Mouse (Mus musculus) heart, postnatal 0 days (tissue): ENCODE measurements around the gene Csrnp3. TPM values are rescaled to one million over a fixed set of nuclear protein-coding genes. Genes with fewer than 3 reads are reported as not detected.

ENCODE experiments used
- ATAC-seq: fragments of 200-750 bp; cut with Nextera tagmentation; 2 replicates; pipeline ENCODE4 v1.8.0; 2017; ENCODE audit warnings: low read depth, moderate number of reproducible peaks, moderate library complexity; ENCODE audit not compliant: insufficient read depth
- DNase-seq: peaks from one replicate; pipeline ENCODE4 v3.0.0-alpha.2; 2016; ENCODE audit warnings: low spot score
- H3K27ac ChIP-seq: fragments of 300-500 bp; sonication (generic); 2 replicates; pipeline ENCODE4 v1.5.1; 2014; ENCODE audit warnings: low read depth, mild to moderate bottlenecking
- H3K27me3 ChIP-seq: fragments of 300-500 bp; sonication (generic); 2 replicates; pipeline ENCODE4 v1.6.1; 2014; ENCODE audit warnings: low read length, mixed read lengths; ENCODE audit not compliant: control insufficient read depth, insufficient read depth
- H3K36me3 ChIP-seq: fragments of 300-500 bp; sonication (generic); replicated peaks from 2 replicates; pipeline ENCODE4 v1.6.1; 2014; ENCODE audit warnings: low read length, mixed read lengths; ENCODE audit not compliant: control insufficient read depth, insufficient read depth
- H3K4me1 ChIP-seq: fragments of 300-500 bp; sonication (generic); 2 replicates; pipeline ENCODE4 v1.6.1; 2014; ENCODE audit warnings: antibody characterized with exemption; ENCODE audit not compliant: control insufficient read depth, insufficient read depth
- H3K4me2 ChIP-seq: fragments of 300-500 bp; sonication (generic); 2 replicates; pipeline ENCODE4 v1.6.1; 2014; ENCODE audit warnings: low read depth, mild to moderate bottlenecking, low read length, moderate library complexity
- H3K4me3 ChIP-seq: fragments of 300-500 bp; sonication (generic); 2 replicates; pipeline ENCODE4 v1.5.1; 2014; ENCODE audit warnings: low read depth, low read length
- H3K9ac ChIP-seq: fragments of 300-500 bp; sonication (generic); replicated peaks from 2 replicates; pipeline ENCODE4 v1.6.1; 2014; ENCODE audit warnings: low read depth, low read length, mixed read lengths
- H3K9me3 ChIP-seq: fragments of 300-500 bp; sonication (generic); replicated peaks from 2 replicates; pipeline ENCODE4 v1.6.1; 2016; ENCODE audit warnings: low read length; ENCODE audit not compliant: control insufficient read depth
- CTCF ChIP-seq: IDR thresholded peaks from 2 replicates; pipeline ENCODE4 v1.5.1; 2016; ENCODE audit warnings: antibody characterized with exemption, control low read depth, low read depth
- EP300 ChIP-seq: IDR thresholded peaks from 2 replicates; pipeline ENCODE4 v1.6.1; 2016; ENCODE audit warnings: antibody characterized with exemption, low read depth
- WGBS: fragments of 180-500 bp; shearing (Covaris S2); extraction: QIAGEN DNeasy Blood & Tissue Kit; methylation state at CpG from one replicate; pipeline ENCODE4 v1.1.7; 2014; 5-methylcytosine and 5-hydroxymethylcytosine counted together
- polyA plus RNA-seq: library from polyadenylated mRNA; unstranded; fragments of >200 nt; fragmentation: Nextera tagmentation; extraction: Ambion mirVana; gene quantifications from 2 replicates; pipeline ENCODE4 v1.2.1, GENCODE M21; 2015
- total RNA-seq: library from RNA; depleted of rRNA; stranded (reverse); fragments of >200 nt; gene quantifications from 2 replicates; pipeline ENCODE4 v1.2.3, GENCODE M21; 2014; ENCODE audit warnings: low replicate concordance

Gene Csrnp3
- total and polyA plus RNA-seq, 2 experiments from 2014 or later = under 0.01 to 0.18 TPM

GRCm38 (mm10) chr2:65963420-65963819, 117.9 kb downstream of the Csrnp3 start:
- Histone ChIP-seq H3K27me3 (no peaks in the 10 kb centered on the region), H3K4me3 (no peak overlapping the region), H3K27ac (no peak overlapping the region), H3K36me3 (no peaks in the 10 kb centered on the region), H3K9me3 (no peaks in the 10 kb centered on the region), H3K4me1 (no peaks in the 10 kb centered on the region), H3K4me2 (no peak overlapping the region), H3K9ac (no peak overlapping the region)
- no peak for ATAC-seq
- TF ChIP-seq CTCF (no peak), EP300 (no peak)
- no peak for DNase-seq
- 68% methylated on average over 4 of the region's 4 CpGs for WGBS

- Histone ChIP-seq H3K27ac (no peak overlapping the region), H3K4me1 (no peaks in the 10 kb centered on the region), H3K9ac (no peak overlapping the region), H3K36me3 (no peaks in the 10 kb centered on the region), H3K27me3 (no peaks in the 10 kb centered on the region), H3K4me2 (no peak overlapping the region), H3K9me3 (peaks cover 6% of the 10 kb centered on the region; the same call in 1 of the 2 replicates), H3K4me3 (no peak overlapping the region)
- ATAC-seq (no peak), DNase-seq (no peak)
- TF ChIP-seq EP300 = no peak
- no peak for TF ChIP-seq CTCF
- 82% methylated on average over 4 of the region's 4 CpGs for WGBS
Observed at GRCm38 (mm10) chr2:65968810-65969209, 123.2 kb downstream of the Csrnp3 start.

DNA sequence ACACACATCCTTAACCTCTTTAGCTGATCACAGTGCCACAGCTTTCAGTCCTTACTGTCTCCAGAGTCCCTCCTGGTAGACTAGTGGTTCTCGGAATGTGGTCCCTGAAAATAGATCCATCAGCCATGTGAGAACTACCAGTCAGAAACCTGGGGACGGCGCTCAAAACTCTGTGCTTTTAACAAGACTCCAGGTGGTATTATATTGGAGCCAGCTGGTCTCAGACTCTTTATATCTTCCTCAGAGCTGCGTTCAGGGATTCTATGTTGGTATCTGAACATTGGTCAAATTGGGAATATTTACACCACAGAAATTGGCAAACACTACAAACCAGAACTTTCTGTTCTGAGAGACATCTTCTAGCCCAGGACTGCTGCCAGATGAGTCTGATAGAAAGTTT, 128.3 kb downstream of the Csrnp3 start:
- Histone ChIP-seq H3K27me3 (peaks cover 4% of the 10 kb centered on the region; the same call in 1 of the 2 replicates), H3K9ac (no peak overlapping the region), H3K27ac (no peak overlapping the region), H3K9me3 (peaks cover 6% of the 10 kb centered on the region; the same call in 1 of the 2 replicates), H3K36me3 (no peaks in the 10 kb centered on the region), H3K4me3 (no peak overlapping the region), H3K4me1 (no peaks in the 10 kb centered on the region), H3K4me2 (no peak overlapping the region)
- no peak for ATAC-seq
- WGBS = 80% methylated on average over 4 of the region's 4 CpGs
- DNase-seq = no peak
- TF ChIP-seq EP300 (no peak), CTCF (no peak)

DNA sequence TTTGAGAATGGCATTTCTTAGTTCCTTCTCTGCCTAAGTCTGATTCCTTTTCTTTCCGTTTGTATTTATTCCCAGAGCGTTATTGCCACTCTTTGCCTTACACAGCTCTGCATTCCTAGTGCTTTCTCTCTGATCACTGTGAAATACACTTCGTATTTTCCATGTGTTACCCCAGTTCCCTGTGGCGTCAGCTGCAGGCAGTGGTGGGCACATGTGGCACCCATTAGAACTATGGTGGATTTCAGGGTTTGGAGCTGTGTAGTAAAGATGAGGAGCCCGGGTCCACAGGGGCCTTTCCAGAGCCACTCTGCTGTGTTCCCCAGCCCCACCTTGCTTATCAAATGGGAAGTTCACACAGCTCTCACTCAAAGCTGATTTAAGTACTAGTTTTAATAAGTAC, 129.8 kb downstream of the Csrnp3 start:
- H3K27me3 ChIP-seq = peaks cover 8% of the 10 kb centered on the region; the same call in 1 of the 2 replicates
- no peak overlapping the region for H3K4me3 ChIP-seq
- no peaks in the 10 kb centered on the region for H3K4me1 ChIP-seq
- no peak for ATAC-seq
- H3K9me3 ChIP-seq = peaks cover 6% of the 10 kb centered on the region; the same call in 1 of the 2 replicates
- no peak overlapping the region for H3K27ac ChIP-seq
- no peak overlapping the region for H3K4me2 ChIP-seq
- TF ChIP-seq CTCF = no peak
- no peak for TF ChIP-seq EP300
- no peak for DNase-seq
- H3K9ac ChIP-seq = no peak overlapping the region
- 78% methylated on average over 5 of the region's 5 CpGs for WGBS
- H3K36me3 ChIP-seq = no peaks in the 10 kb centered on the region

DNA sequence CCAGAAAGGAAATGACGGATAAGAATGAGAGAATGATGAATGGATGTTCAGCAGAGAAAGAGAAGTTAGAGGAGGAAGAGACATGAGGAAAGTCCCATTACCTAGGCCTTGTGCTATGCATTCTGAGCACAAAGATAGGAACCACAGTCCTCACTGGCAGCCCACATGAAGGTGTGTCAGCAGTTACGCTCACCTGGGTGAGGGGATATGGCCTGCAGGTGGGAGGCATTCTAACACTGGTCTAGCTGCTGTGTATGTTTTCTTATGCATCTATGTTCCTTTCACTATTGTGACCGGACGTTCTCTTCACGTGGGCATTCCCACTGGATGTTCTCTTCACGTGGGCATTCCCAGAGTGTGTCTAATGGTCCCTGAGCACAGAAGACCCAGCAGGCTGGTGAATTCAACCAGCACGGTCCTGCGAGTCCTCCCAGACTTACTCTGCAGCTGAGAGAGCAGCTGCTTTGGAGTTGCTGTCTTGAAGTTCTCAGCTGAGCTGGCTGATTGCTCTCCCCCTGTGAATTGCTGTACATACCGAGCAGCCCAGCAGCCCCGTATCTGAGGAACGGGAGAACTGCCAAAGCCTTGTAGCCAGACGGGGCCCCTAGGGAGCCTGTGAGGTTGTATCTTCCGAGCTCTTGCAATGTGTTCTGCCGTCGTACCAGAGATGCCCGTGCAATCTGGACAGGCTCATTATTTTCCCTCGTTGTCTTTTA, 133.9 kb downstream of the Csrnp3 start:
- WGBS = 34% methylated on average over 17 of the region's 17 CpGs
- TF ChIP-seq CTCF (no peak), EP300 (no peak)
- Histone ChIP-seq H3K27ac (no peak overlapping the region), H3K4me2 (peak overlapping the region; percentile 45), H3K36me3 (no peaks in the 10 kb centered on the region), H3K4me1 (no peaks in the 10 kb centered on the region), H3K4me3 (peak overlapping the region; percentile 14; the same call in 1 of the 2 replicates), H3K9ac (no peak overlapping the region), H3K27me3 (peaks cover 28% of the 10 kb centered on the region), H3K9me3 (no peaks in the 10 kb centered on the region)
- DNase-seq (peak; percentile 47), ATAC-seq (peak; percentile 39; the same call in 1 of the 2 replicates)
